In genomic region chr16:79058775-79059558, GRCm38 (mm10) we compare ENCODE assay signal across 11 mouse cellular contexts. TPM values are rescaled to one million over a fixed set of nuclear protein-coding genes. Genes with fewer than 3 reads are reported as not detected.
DNase-seq lines count a peak whose midpoint lies in the region; ATAC-seq and TF ChIP-seq lines count a peak whose summit lies in the region.
"Had no signal": no experiment of that assay in that cellular context is flagged by ENCODE, and none has a peak within 500 bp of the region (broad histone marks: within the 10 kb centered on the region; RNA-seq: fewer than 3 reads in every experiment).

No protein-coding gene starts in this region.

- H3K36me3 ChIP-seq in neural tube, embryonic 15.5 days, result no peaks in the 10 kb centered on the region
- no peaks in the 10 kb centered on the region for H3K36me3 ChIP-seq in forebrain, postnatal 0 days (ENCODE audit: insufficient read depth)
- no peaks in the 10 kb centered on the region for H3K36me3 ChIP-seq in midbrain, postnatal 0 days (ENCODE audit: insufficient read depth, low read length)
- H3K36me3 ChIP-seq: embryonic facial prominence, embryonic 15.5 days; lung, embryonic 15.5 days had no signal

- H3K9ac ChIP-seq in neural tube, embryonic 15.5 days (replicated peaks), result no peak overlapping the region
- no peak overlapping the region for H3K9ac ChIP-seq in forebrain, postnatal 0 days
- no peak overlapping the region for H3K9ac ChIP-seq in midbrain, postnatal 0 days (replicated peaks; ENCODE audit: low read length, poor library complexity, severe bottlenecking)
- H3K9ac ChIP-seq: embryonic facial prominence, embryonic 15.5 days; lung, embryonic 15.5 days had no signal

- peak; percentile 61 to 67 for DNase-seq in cerebellum, postnatal 10 days
- DNase-seq in cerebellum, adult 8-10 months, result no peak
- DNase-seq in neural tube, embryonic 10.5 days (ENCODE audit: extremely low spot score, low spot score), result peak; percentile 26
- peak; percentile 43 for DNase-seq in forebrain, postnatal 0 days
- DNase-seq in left cerebral cortex, adult 11 months (ENCODE audit: low spot score), result peak; percentile 9
- DNase-seq in midbrain, postnatal 0 days (ENCODE audit: low spot score), result peak; percentile 55
- DNase-seq in natural killer cell, adult 2 months (ENCODE audit: low spot score in 2 of 2), result no peak

- H3K4me3 ChIP-seq in neural tube, embryonic 15.5 days (replicated peaks), result no peak overlapping the region
- no peak overlapping the region for H3K4me3 ChIP-seq in forebrain, postnatal 0 days (ENCODE audit: low read depth, low read length)
- H3K4me3 ChIP-seq in midbrain, postnatal 0 days (ENCODE audit: low read depth, low read length), result no peak overlapping the region
- H3K4me3 ChIP-seq: embryonic facial prominence, embryonic 15.5 days; lung, embryonic 15.5 days had no signal

- H3K4me1 ChIP-seq in neural tube, embryonic 15.5 days, result no peaks in the 10 kb centered on the region
- H3K4me1 ChIP-seq in forebrain, postnatal 0 days (ENCODE audit: insufficient read depth), result no peaks in the 10 kb centered on the region
- no peaks in the 10 kb centered on the region for H3K4me1 ChIP-seq in midbrain, postnatal 0 days (ENCODE audit: insufficient read depth, low read length)
- H3K4me1 ChIP-seq: embryonic facial prominence, embryonic 15.5 days; lung, embryonic 15.5 days had no signal

- no peaks in the 10 kb centered on the region for H3K9me3 ChIP-seq in neural tube, embryonic 15.5 days (replicated peaks)
- H3K9me3 ChIP-seq in forebrain, postnatal 0 days (ENCODE audit: low read length), result no peaks in the 10 kb centered on the region
- H3K9me3 ChIP-seq in midbrain, postnatal 0 days (ENCODE audit: low read length), result no peaks in the 10 kb centered on the region
- H3K9me3 ChIP-seq: embryonic facial prominence, embryonic 15.5 days; lung, embryonic 15.5 days had no signal

- no peaks in the 10 kb centered on the region for H3K27me3 ChIP-seq in neural tube, embryonic 15.5 days (replicated peaks)
- no peaks in the 10 kb centered on the region for H3K27me3 ChIP-seq in forebrain, postnatal 0 days (ENCODE audit: insufficient read depth, low read length)
- no peaks in the 10 kb centered on the region for H3K27me3 ChIP-seq in midbrain, postnatal 0 days (ENCODE audit: insufficient read depth, low read length)
- H3K27me3 ChIP-seq: embryonic facial prominence, embryonic 15.5 days; lung, embryonic 15.5 days had no signal

- H3K4me2 ChIP-seq in neural tube, embryonic 15.5 days, result no peak overlapping the region
- no peak overlapping the region for H3K4me2 ChIP-seq in forebrain, postnatal 0 days (ENCODE audit: low read depth)
- no peak overlapping the region for H3K4me2 ChIP-seq in midbrain, postnatal 0 days (ENCODE audit: low read depth, low read length, poor library complexity, severe bottlenecking)
- H3K4me2 ChIP-seq: embryonic facial prominence, embryonic 15.5 days; lung, embryonic 15.5 days had no signal

- no peak for ATAC-seq in neural tube, embryonic 15.5 days (ENCODE audit: low FRiP score)
- ATAC-seq in forebrain, postnatal 0 days, result no peak
- ATAC-seq in midbrain, postnatal 0 days (ENCODE audit: low FRiP score), result no peak

- peak; percentile 70 for TF ChIP-seq CTCF in forebrain, postnatal 0 days (IDR thresholded peaks at IDR 0.05; ENCODE audit: low read depth)
- peak; percentile 76 for TF ChIP-seq CTCF in midbrain, postnatal 0 days (IDR thresholded peaks at IDR 0.05)

- no peak overlapping the region for H3K27ac ChIP-seq in neural tube, embryonic 15.5 days (replicated peaks)
- H3K27ac ChIP-seq in forebrain, postnatal 0 days (ENCODE audit: low read depth, low read length), result no peak overlapping the region
- H3K27ac ChIP-seq in midbrain, postnatal 0 days (ENCODE audit: low read depth, low read length), result no peak overlapping the region
- H3K27ac ChIP-seq: embryonic facial prominence, embryonic 15.5 days; lung, embryonic 15.5 days had no signal

- 66% methylated on average over 12 of the region's 12 CpGs for WGBS in neural tube, embryonic 15.5 days
- 54% methylated on average over 12 of the region's 12 CpGs for WGBS in forebrain, postnatal 0 days
- WGBS in midbrain, postnatal 0 days, result 58% methylated on average over 12 of the region's 12 CpGs

RNA-seq across cellular contexts. Expression of gene Tmprss15, which starts 31.9 kb away (rescaled TPM):
- not detected in 2 replicates for polyA plus RNA-seq in neural tube, embryonic 15.5 days (2015; fragmentation: Nextera tagmentation; extraction: Ambion mirVana)
- total RNA-seq in forebrain, postnatal 0 days (2014; rRNA removed), result 0.08 TPM in 1 of 2 replicates, not detected in the other
- polyA plus RNA-seq in forebrain, postnatal 0 days (2015; fragmentation: Nextera tagmentation; extraction: Ambion mirVana), result not detected in 2 replicates
- 0.19 TPM in 1 of 2 replicates, not detected in the other for total RNA-seq in midbrain, postnatal 0 days (2014; rRNA removed)
- polyA plus RNA-seq in midbrain, postnatal 0 days (2015; fragmentation: Nextera tagmentation; extraction: Ambion mirVana), result 0.06 and 0.10 TPM in 2 replicates
- polyA plus RNA-seq: C2C12; embryonic facial prominence, embryonic 15.5 days; lung, embryonic 15.5 days had no signal

Comparison
In these comparisons a context has a peak if more than half of its experiments do, and no peak if none do; other contexts are left out.
1. DNase-seq: peak in cerebellum, postnatal 10 days (2 of 2), neural tube, embryonic 10.5 days (single experiment), forebrain, postnatal 0 days (single experiment), left cerebral cortex, adult 11 months (single experiment) and midbrain, postnatal 0 days (single experiment); none in cerebellum, adult 8-10 months (single experiment) and natural killer cell, adult 2 months (0 of 2).